Mouse (Mus musculus) embryonic facial prominence, embryonic 12.5 days (tissue): ENCODE results near the gene Cdcp2. TPM values are rescaled to one million over a fixed set of nuclear protein-coding genes. Genes with fewer than 3 reads are reported as not detected.
A peak's percentile ranks its signal among the peaks of the same experiment; 100 is the strongest.
"Not testable (repeated sequence)": the region's sequence is repeated elsewhere in the genome, so short reads cannot be mapped to it uniquely, and the experiment has no call there.

ENCODE experiments used
- ATAC-seq: fragments of 200-750 bp; cut with Nextera tagmentation; 2 replicates; pipeline ENCODE4 v1.8.0; 2017; ENCODE audit not compliant: insufficient number of reproducible peaks, insufficient read depth, low FRiP score, low TSS enrichment
- H3K27ac ChIP-seq: fragments of 300-500 bp; sonication (generic); 2 replicates; pipeline ENCODE4 v1.5.1; 2016; ENCODE audit warnings: mild to moderate bottlenecking
- H3K27me3 ChIP-seq: fragments of 300-500 bp; sonication (generic); 2 replicates; pipeline ENCODE4 v1.6.1; 2016; ENCODE audit warnings: mild to moderate bottlenecking, moderate library complexity
- H3K36me3 ChIP-seq: fragments of 300-500 bp; sonication (generic); 2 replicates; pipeline ENCODE4 v1.6.1; 2016; ENCODE audit warnings: mild to moderate bottlenecking
- H3K4me1 ChIP-seq: fragments of 300-500 bp; sonication (generic); 2 replicates; pipeline ENCODE4 v1.6.1; 2016
- H3K4me2 ChIP-seq: fragments of 300-500 bp; sonication (generic); replicated peaks from 2 replicates; pipeline ENCODE4 v1.6.1; 2016; ENCODE audit warnings: mild to moderate bottlenecking, moderate library complexity
- H3K4me3 ChIP-seq: fragments of 300-500 bp; sonication (generic); 2 replicates; pipeline ENCODE4 v1.5.1; 2016; ENCODE audit warnings: mild to moderate bottlenecking
- H3K9ac ChIP-seq: fragments of 300-500 bp; sonication (generic); 2 replicates; pipeline ENCODE4 v1.6.1; 2016; ENCODE audit warnings: mild to moderate bottlenecking, moderate library complexity
- H3K9me3 ChIP-seq: fragments of 300-500 bp; sonication (generic); 2 replicates; pipeline ENCODE4 v1.6.1; 2016; ENCODE audit warnings: mild to moderate bottlenecking, moderate library complexity
- WGBS: fragments of 180-500 bp; shearing (Covaris S2); methylation state at CpG from one replicate; pipeline ENCODE4 v1.1.7; 2016; 5-methylcytosine and 5-hydroxymethylcytosine counted together
- polyA plus RNA-seq: library from polyadenylated mRNA; unstranded; fragments of >200 nt; fragmentation: Nextera tagmentation; extraction: Ambion mirVana; gene quantifications from 2 replicates; pipeline ENCODE4 v1.2.1, GENCODE M21; 2016

Cdcp2 gene
- polyA plus RNA-seq, 1 experiment from 2014 or later = 0.08 TPM

DNA sequence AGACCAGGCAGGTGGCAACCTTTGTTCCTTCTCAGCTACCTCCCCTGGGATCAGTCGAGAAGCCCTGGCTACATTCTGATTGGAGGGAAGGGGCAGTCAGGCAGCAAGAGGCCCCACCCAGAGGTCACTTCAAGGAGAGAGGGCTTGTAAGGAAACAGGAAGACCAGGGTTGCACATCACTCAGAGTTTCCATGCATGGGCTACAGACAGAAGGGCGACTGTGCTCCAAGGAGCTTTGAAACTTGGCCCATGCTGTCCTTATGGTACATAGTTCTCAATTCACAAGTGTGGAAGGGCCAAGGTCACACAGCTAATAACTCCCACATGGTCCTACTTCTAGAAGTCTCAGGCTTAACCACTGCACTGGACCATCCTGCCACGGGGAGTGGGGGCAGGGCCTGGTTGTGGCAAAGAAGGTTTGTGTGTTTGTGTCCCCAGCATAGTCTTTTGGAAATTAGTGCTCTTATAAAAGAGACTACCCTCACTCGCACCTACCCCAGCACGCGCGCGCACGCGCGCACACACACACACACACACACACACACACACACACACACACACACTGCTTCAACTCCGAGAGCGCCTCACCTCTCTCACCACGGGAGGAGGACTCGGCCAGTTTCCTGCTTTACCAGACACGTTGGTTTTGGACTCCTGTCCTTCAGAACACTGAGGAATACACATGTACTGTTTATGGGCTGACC lies 2.1 kb upstream of the Cdcp2 start:
- 56% methylated on average over 16 of the region's 16 CpGs for WGBS
- H3K27me3 ChIP-seq = no peaks in the 10 kb centered on the region
- no peaks in the 10 kb centered on the region for H3K9me3 ChIP-seq
- H3K27ac ChIP-seq = no peak overlapping the region
- peaks cover 24% of the 10 kb centered on the region; the same call in 1 of the 2 replicates for H3K4me1 ChIP-seq
- no peak overlapping the region for H3K4me2 ChIP-seq
- H3K9ac ChIP-seq = no peak overlapping the region
- ATAC-seq = no peak
- H3K36me3 ChIP-seq = no peaks in the 10 kb centered on the region
- no peak overlapping the region for H3K4me3 ChIP-seq

DNA sequence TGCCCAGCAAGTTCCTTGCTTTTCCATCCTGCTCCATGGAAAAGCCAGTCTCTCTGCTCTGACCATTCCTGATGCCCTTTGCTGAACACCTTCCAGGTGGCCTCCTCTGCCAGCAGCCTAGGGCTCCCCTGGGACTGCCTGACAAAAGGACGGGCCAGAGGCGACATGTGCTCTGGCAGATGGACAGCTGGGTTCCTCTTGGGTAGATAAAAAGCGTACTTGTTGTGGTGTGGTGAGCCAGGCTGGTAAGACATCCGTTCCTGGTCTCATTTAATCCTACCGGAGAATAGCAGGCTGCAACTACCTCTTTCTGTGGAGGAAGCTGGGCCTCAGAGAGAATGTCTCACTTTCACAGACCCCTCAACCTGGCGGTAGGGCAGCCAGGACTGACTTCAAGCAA lies 648 bp upstream of the Cdcp2 start:
- Histone ChIP-seq H3K4me3 (no peak overlapping the region), H3K27me3 (no peaks in the 10 kb centered on the region), H3K9ac (no peak overlapping the region), H3K9me3 (no peaks in the 10 kb centered on the region), H3K4me2 (no peak overlapping the region), H3K4me1 (peaks cover 24% of the 10 kb centered on the region; the same call in 1 of the 2 replicates), H3K27ac (no peak overlapping the region), H3K36me3 (no peaks in the 10 kb centered on the region)
- ATAC-seq = no peak
- WGBS = 25% methylated on average over 6 of the region's 6 CpGs

DNA sequence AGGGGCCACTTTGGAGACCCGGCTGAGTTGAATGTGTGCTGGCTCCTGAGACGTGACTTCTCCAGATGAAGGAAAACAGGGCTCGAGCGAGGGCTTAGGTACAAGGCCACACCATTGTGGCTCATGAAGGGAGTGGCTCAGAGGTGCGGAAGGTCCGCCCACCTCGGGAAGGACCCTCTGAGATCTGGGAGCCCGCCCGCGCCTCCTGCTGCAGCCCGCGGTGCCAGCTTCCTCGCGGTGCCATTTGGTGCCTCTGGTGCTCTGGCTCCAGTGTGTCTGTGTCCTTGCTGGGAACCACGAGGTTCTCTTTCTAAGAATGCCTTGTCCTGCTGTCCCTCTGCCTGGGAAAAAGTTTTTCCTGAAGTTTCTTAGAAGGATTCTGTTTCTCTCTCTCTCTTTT lies 1.2 kb downstream of the Cdcp2 start:
- WGBS = 56% methylated on average over 15 of the region's 15 CpGs
- H3K4me2 ChIP-seq = no peak overlapping the region
- no peak for ATAC-seq
- H3K9ac ChIP-seq = no peak overlapping the region
- H3K4me1 ChIP-seq = peaks cover 24% of the 10 kb centered on the region; the same call in 1 of the 2 replicates
- no peak overlapping the region for H3K27ac ChIP-seq
- H3K4me3 ChIP-seq = no peak overlapping the region
- H3K27me3 ChIP-seq = no peaks in the 10 kb centered on the region
- no peaks in the 10 kb centered on the region for H3K36me3 ChIP-seq
- H3K9me3 ChIP-seq = no peaks in the 10 kb centered on the region

DNA sequence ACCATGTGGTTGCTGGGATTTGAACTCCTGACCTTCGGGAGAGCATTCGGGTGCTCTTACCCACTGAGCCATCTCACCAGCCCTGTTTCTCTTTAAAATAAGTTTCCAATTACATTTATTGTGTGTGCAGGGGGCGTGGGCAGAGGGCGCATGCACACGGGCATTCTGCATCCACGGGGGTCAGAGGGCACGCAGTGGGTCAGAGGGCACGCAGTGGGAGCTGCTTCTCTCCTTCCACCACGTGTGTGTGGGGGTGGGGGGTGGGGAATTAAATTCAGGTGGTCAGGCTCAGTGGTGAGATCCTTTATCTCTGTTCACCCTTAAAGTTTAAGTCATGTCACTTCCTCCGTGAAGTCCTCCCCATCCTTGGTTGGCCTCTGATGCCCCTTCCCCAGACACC lies 1.7 kb downstream of the Cdcp2 start:
- no peak overlapping the region for H3K27ac ChIP-seq
- no peaks in the 10 kb centered on the region for H3K9me3 ChIP-seq
- no peak overlapping the region for H3K9ac ChIP-seq
- ATAC-seq = no peak
- peaks cover 24% of the 10 kb centered on the region; the same call in 1 of the 2 replicates for H3K4me1 ChIP-seq
- H3K4me2 ChIP-seq = no peak overlapping the region
- no peaks in the 10 kb centered on the region for H3K36me3 ChIP-seq
- H3K27me3 ChIP-seq = no peaks in the 10 kb centered on the region
- H3K4me3 ChIP-seq = no peak overlapping the region
- 50% methylated on average over 10 of the region's 10 CpGs for WGBS

DNA sequence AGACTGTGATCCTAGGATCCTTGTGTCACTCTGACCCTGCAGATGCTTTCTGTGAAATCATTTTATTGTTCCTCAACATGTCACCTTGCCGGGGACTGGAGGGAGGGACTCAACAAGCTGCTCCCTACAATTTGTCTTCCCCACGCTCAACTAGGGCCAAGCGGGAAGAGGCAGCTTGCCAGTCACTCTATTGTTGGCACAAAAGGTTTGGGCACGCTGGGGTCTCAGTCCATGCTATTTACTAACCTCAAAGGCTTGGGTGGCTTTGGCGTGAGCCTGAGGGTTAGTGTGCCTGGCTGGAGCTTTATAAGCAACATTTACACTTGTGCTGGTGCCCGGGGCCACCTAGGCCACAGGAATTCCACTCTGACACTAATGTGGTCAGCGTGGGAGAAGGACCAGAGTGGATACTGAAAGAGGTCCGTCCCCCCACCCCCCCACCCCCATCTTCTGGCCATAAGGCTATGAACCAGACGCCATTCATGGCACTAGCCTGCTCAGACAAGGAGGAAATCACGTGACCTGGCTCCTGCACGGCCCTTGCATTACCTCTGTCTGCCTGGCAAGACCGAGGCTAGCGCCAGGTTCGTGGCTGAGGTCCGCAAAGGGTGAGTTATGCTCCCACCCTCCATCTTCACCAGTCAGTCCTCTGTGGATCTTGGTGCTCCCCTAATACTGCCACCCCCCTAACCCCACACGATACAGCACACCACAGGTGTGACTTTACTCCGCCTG lies 2.3 kb downstream of the Cdcp2 start:
- no peak for ATAC-seq
- no peaks in the 10 kb centered on the region for H3K9me3 ChIP-seq
- no peaks in the 10 kb centered on the region for H3K27me3 ChIP-seq
- peaks cover 24% of the 10 kb centered on the region; the same call in 1 of the 2 replicates for H3K4me1 ChIP-seq
- 76% methylated on average over 17 of the region's 17 CpGs for WGBS
- H3K4me3 ChIP-seq = no peak overlapping the region
- no peaks in the 10 kb centered on the region for H3K36me3 ChIP-seq
- H3K9ac ChIP-seq = no peak overlapping the region
- H3K4me2 ChIP-seq = no peak overlapping the region
- no peak overlapping the region for H3K27ac ChIP-seq

DNA sequence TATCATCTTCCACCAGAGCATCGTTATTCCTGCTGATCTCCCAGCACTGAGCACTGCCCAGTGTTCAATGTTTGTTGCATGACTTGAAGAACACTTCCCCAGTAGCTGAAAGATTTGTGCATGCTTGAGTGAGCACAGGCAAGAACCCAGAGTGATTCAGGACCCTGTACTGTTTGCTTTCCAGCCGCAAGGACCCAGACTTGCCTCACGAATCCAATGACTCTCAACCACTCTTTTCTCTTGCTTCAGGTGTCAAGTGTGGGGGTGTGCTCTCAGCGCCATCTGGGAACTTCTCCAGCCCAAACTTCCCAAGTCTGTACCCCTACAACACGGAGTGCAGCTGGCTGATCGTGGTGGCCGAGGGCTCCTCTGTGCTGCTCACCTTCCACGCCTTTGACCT lies 5.5 kb downstream of the Cdcp2 start:
- 71% methylated on average over 8 of the region's 8 CpGs for WGBS
- Histone ChIP-seq H3K27ac (no peak overlapping the region), H3K4me2 (no peak overlapping the region), H3K9ac (no peak overlapping the region), H3K27me3 (no peaks in the 10 kb centered on the region), H3K4me3 (no peak overlapping the region), H3K4me1 (0 out of 2 replicates have a peak, but pooled peaks cover under 1% of the 10 kb centered on the region), H3K36me3 (no peaks in the 10 kb centered on the region), H3K9me3 (no peaks in the 10 kb centered on the region)
- ATAC-seq = no peak

DNA sequence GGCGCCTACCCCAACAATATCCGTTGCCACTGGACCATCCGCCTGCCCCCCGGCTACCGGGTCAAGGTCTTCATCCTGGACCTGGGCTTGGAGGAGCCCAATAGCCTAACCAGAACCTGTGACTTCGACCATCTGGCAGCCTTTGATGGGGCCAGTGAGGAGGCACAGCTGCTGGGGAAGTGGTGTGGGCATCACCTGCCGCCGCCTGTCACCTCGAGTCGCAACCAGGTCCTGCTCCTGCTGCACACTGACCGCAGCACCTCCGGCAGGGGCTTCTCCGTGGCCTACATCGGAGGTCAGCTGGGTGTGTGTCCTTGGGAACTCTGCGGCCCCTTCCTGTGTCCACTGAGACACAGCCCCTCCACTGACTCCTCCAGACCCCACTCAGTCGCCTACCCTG lies 10.1 kb downstream of the Cdcp2 start:
- WGBS = 86% methylated on average over 16 of the region's 16 CpGs
- Histone ChIP-seq H3K4me1 (peaks cover 8% of the 10 kb centered on the region; the same call in 1 of the 2 replicates), H3K36me3 (no peaks in the 10 kb centered on the region), H3K4me3 (no peak overlapping the region), H3K9me3 (no peaks in the 10 kb centered on the region), H3K4me2 (no peak overlapping the region), H3K27ac (no peak overlapping the region), H3K27me3 (no peaks in the 10 kb centered on the region), H3K9ac (no peak overlapping the region)
- ATAC-seq = no peak

DNA sequence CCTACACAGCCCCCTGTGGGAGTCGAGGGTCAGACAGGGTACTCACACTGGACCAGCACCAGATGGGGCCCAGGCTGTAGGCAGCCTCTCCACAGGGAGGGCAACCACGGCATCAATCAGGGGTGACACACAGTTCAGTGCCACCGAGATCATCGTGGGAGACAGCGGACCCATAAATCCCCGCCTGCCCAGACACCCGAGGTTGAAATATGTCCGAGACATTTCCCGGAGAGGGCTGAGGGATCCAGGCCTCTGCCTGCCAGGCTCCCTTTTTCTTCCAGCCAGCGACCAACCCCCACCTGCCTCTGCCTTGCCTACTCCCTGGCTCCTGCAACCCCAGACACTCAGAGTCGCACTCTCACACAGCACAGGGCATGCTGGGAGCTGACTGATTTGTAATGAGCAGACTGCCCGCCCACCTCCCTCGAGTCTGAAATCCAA lies 11.6 kb downstream of the Cdcp2 start:
- Histone ChIP-seq H3K9ac (no peak overlapping the region), H3K36me3 (no peaks in the 10 kb centered on the region), H3K27ac (peak overlapping the region; percentile 58; the same call in 1 of the 2 replicates), H3K4me2 (no peak overlapping the region), H3K27me3 (no peaks in the 10 kb centered on the region), H3K4me3 (no peak overlapping the region), H3K4me1 (peaks cover 8% of the 10 kb centered on the region; the same call in 1 of the 2 replicates), H3K9me3 (no peaks in the 10 kb centered on the region)
- 45% methylated on average over 13 of the region's 13 CpGs for WGBS
- ATAC-seq = no peak

DNA sequence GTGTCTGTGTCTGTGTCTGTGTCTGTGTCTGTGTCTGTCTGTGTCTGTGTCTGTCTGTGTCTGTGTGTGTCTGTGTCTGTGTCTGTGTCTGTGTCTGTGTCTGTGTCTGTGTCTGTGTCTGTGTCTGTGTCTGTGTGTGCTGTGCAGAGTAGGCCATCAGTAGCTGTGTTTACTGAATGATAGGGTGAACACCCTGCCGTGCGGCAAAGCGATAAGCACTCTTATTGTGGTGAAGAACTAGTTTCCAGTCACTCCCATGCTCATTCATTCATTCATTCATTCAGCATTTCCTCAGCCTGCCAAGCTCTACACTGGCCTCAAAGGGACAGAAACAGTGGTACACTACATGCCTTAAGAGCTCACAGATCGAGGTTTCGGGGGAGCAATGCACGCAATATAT lies 12.5 kb downstream of the Cdcp2 start:
- ATAC-seq, H3K4me3 ChIP-seq, H3K9ac ChIP-seq, H3K4me1 ChIP-seq, H3K27me3 ChIP-seq, H3K36me3 ChIP-seq, H3K4me2 ChIP-seq, H3K9me3 ChIP-seq, H3K27ac ChIP-seq: not testable (repeated sequence)
- WGBS = 95% methylated on average over 6 of the region's 6 CpGs

DNA sequence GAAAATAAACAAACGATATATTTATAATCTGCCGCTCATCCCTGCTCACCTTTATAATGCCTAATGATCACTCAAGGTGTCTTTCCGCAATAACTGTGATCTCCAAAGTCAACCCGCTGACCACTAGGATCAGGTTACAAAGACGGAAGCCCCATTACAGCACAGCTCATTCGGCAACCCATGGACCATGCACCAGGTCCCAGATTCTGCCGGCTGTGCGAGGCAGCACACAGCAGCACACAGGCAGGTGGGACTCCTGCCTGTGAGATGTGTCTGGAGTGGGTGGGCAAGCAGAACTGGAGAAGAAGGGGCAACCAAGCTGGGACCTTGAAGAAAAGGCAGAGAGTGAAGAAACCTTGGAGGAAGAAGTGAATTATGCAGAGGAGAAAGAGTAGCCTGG lies 17.6 kb downstream of the Cdcp2 start:
- WGBS = 43% methylated on average over 8 of the region's 8 CpGs
- no peak overlapping the region for H3K27ac ChIP-seq
- H3K9me3 ChIP-seq = no peaks in the 10 kb centered on the region
- no peaks in the 10 kb centered on the region for H3K36me3 ChIP-seq
- H3K4me2 ChIP-seq = no peak overlapping the region
- H3K4me3 ChIP-seq = no peak overlapping the region
- no peak for ATAC-seq
- no peaks in the 10 kb centered on the region for H3K4me1 ChIP-seq
- H3K27me3 ChIP-seq = no peaks in the 10 kb centered on the region
- no peak overlapping the region for H3K9ac ChIP-seq

DNA sequence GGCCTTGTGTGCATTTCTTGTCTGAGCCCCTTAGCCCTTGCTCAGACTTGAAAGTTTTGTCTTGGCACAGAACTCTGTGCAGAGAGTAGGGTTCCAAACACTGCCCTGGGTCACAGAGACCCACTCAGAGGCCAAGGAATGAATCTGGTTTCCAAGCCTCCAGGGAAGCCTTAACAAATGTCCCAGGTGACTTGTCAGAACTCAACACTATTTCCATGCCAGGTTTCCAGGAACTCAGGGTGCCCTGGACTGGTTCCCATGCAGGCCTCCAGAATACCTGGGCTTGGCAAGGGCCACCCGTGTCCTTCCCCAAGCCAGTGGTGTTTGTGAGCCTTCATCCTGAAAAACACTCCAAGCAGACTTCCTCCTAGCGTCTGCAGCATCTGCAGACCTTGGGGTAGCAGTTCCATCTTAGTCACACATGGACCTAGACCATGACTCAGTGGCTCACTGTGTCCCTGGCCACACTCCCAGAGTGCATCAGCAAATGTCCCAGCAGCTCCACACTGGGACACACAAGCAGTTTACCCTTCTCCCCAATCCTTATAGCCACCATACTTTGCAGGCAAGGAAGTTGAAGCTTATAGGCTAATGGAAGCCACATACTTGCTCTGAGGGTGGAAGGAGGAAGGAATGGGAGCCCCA lies 21.2 kb downstream of the Cdcp2 start:
- no peaks in the 10 kb centered on the region for H3K4me1 ChIP-seq
- no peak overlapping the region for H3K9ac ChIP-seq
- 81% methylated on average over 2 of the region's 2 CpGs for WGBS
- H3K4me3 ChIP-seq = no peak overlapping the region
- no peak overlapping the region for H3K4me2 ChIP-seq
- ATAC-seq = no peak
- no peaks in the 10 kb centered on the region for H3K36me3 ChIP-seq
- H3K27me3 ChIP-seq = no peaks in the 10 kb centered on the region
- no peaks in the 10 kb centered on the region for H3K9me3 ChIP-seq
- H3K27ac ChIP-seq = no peak overlapping the region

DNA sequence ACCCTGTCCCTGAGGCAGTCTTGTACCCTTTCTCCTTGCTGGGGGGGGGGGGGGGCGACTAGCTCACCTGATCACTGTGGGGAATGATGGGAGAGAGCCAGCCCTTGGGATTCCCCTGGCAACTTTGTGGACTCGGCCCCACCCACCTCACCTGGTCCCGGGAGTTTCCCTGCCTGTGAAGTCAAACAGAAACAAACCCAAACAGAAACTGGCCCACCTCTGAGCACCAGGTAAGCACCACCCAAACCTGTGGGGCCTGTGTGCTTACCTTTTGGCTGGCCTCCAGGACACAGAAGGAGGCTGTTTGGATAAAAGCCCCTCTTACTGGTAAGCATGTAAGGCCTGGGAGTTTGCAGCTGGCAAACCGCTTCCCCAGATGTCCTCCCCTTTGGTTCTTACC lies 22.4 kb downstream of the Cdcp2 start:
- Histone ChIP-seq H3K4me2 (no peak overlapping the region), H3K4me1 (no peaks in the 10 kb centered on the region; the same call in 1 of the 2 replicates), H3K27ac (no peak overlapping the region), H3K9ac (no peak overlapping the region), H3K4me3 (no peak overlapping the region), H3K9me3 (no peaks in the 10 kb centered on the region), H3K27me3 (no peaks in the 10 kb centered on the region), H3K36me3 (no peaks in the 10 kb centered on the region)
- 57% methylated on average over 4 of the region's 4 CpGs for WGBS
- no peak for ATAC-seq
